Mouse (Mus musculus) hindbrain, embryonic 12.5 days (tissue): Measurements from ENCODE around the gene Tle1. TPM values are rescaled to one million over a fixed set of nuclear protein-coding genes. Genes with fewer than 3 reads are reported as not detected.

Source experiments
- ATAC-seq: fragments of 200-750 bp; cut with Nextera tagmentation; 2 replicates; pipeline ENCODE4 v1.8.0; 2017; ENCODE audit warnings: moderate TSS enrichment; ENCODE audit not compliant: low FRiP score
- H3K27ac ChIP-seq: fragments of 300-500 bp; sonication (generic); 2 replicates; pipeline ENCODE4 v1.5.1; 2016; ENCODE audit warnings: mild to moderate bottlenecking
- H3K27me3 ChIP-seq: fragments of 300-500 bp; sonication (generic); 2 replicates; pipeline ENCODE4 v1.6.1; 2016; ENCODE audit warnings: mild to moderate bottlenecking
- H3K36me3 ChIP-seq: fragments of 300-500 bp; sonication (generic); 2 replicates; pipeline ENCODE4 v1.6.1; 2016; ENCODE audit warnings: mild to moderate bottlenecking
- H3K4me1 ChIP-seq: fragments of 300-500 bp; sonication (generic); 2 replicates; pipeline ENCODE4 v1.6.1; 2016
- H3K4me2 ChIP-seq: fragments of 300-500 bp; sonication (generic); replicated peaks from 2 replicates; pipeline ENCODE4 v1.6.1; 2016; ENCODE audit warnings: mild to moderate bottlenecking
- H3K4me3 ChIP-seq: fragments of 300-500 bp; sonication (generic); 2 replicates; pipeline ENCODE4 v1.5.1; 2016; ENCODE audit warnings: mild to moderate bottlenecking
- H3K9ac ChIP-seq: fragments of 300-500 bp; sonication (generic); 2 replicates; pipeline ENCODE4 v1.6.1; 2016; ENCODE audit warnings: mild to moderate bottlenecking, moderate library complexity
- H3K9me3 ChIP-seq: fragments of 300-500 bp; sonication (generic); replicated peaks from 2 replicates; pipeline ENCODE4 v1.6.1; 2016; ENCODE audit warnings: mild to moderate bottlenecking
- WGBS: fragments of 180-500 bp; shearing (Covaris S2); methylation state at CpG from one replicate; pipeline ENCODE4 v1.1.7; 2016; 5-methylcytosine and 5-hydroxymethylcytosine counted together
- polyA plus RNA-seq: library from polyadenylated mRNA; unstranded; fragments of >200 nt; fragmentation: Nextera tagmentation; extraction: Ambion mirVana; gene quantifications from 2 replicates; pipeline ENCODE4 v1.2.1, GENCODE M21; 2016

Tle1 gene
- polyA plus RNA-seq, 1 experiment from 2014 or later, result 73.6 TPM

GRCm38 (mm10) chr4:72195116-72195835 lies 5.4 kb downstream of the Tle1 start:
- peak overlapping the region; percentile 17; the same call in 1 of the 2 replicates for H3K4me3 ChIP-seq
- peak overlapping the region; percentile 61 for H3K4me2 ChIP-seq
- 0 out of 2 replicates have a peak, but pooled peaks cover 11% of the 10 kb centered on the region for H3K36me3 ChIP-seq
- peaks cover 29% of the 10 kb centered on the region for H3K4me1 ChIP-seq
- 41% methylated on average over 6 of the region's 6 CpGs for whole genome bisulfite sequencing
- H3K9ac ChIP-seq, result peak overlapping the region; percentile 23; the same call in 1 of the 2 replicates
- ATAC-seq, result peak; percentile 21; the same call in 1 of the 2 replicates
- no peaks in the 10 kb centered on the region for H3K27me3 ChIP-seq
- peak overlapping the region; percentile 57; the same call in 1 of the 2 replicates for H3K27ac ChIP-seq
- H3K9me3 ChIP-seq, result no peaks in the 10 kb centered on the region

- H3K27me3 ChIP-seq, result no peaks in the 10 kb centered on the region
- H3K9me3 ChIP-seq, result no peaks in the 10 kb centered on the region
- ATAC-seq, result no peak
- H3K4me1 ChIP-seq, result peaks cover 29% of the 10 kb centered on the region
- 0 out of 2 replicates have a peak, but pooled peaks cover 14% of the 10 kb centered on the region for H3K36me3 ChIP-seq
- H3K4me3 ChIP-seq, result no peak overlapping the region
- no peak overlapping the region for H3K9ac ChIP-seq
- no peak overlapping the region for H3K4me2 ChIP-seq
- H3K27ac ChIP-seq, result no peak overlapping the region
- WGBS, result 86% methylated on average over 1 of the region's 1 CpGs
These were observed 7.4 kb downstream of the Tle1 start for GRCm38 (mm10) chr4:72193276-72193675.

DNA sequence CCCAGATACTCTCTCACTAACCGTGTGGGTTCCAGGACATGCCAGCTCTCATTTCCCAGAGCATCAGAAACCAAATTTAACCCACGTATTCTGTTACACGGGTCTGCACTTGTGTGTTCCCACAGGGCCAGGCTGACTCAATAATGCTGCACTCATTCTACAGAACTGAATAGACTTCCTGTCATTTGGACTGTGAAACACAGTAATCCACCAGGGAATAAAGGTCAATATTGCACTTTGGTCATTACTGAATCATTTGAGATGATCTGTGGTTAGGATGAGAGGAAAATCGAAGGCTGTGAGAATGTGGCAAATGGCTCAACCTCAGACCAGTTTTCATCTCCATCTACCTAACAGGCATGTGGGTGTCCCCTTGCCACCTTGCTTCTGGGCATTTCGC lies 16.2 kb downstream of the Tle1 start:
- Histone ChIP-seq H3K4me1 (peaks cover 28% of the 10 kb centered on the region), H3K9ac (no peak overlapping the region), H3K9me3 (no peaks in the 10 kb centered on the region), H3K27ac (no peak overlapping the region), H3K4me3 (no peak overlapping the region), H3K27me3 (no peaks in the 10 kb centered on the region), H3K4me2 (no peak overlapping the region), H3K36me3 (peaks cover 13% of the 10 kb centered on the region)
- 67% methylated on average over 5 of the region's 5 CpGs for WGBS
- no peak for ATAC-seq

- no peaks in the 10 kb centered on the region for H3K9me3 ChIP-seq
- ATAC-seq, result no peak
These were observed 18.3 kb downstream of the Tle1 start for GRCm38 (mm10) chr4:72182343-72182988.

GRCm38 (mm10) chr4:72175943-72176342 lies 24.8 kb downstream of the Tle1 start:
- Histone ChIP-seq H3K9ac (no peak overlapping the region), H3K36me3 (peaks cover 16% of the 10 kb centered on the region), H3K27ac (no peak overlapping the region), H3K9me3 (no peaks in the 10 kb centered on the region), H3K4me1 (peaks cover 3% of the 10 kb centered on the region; the same call in 1 of the 2 replicates), H3K4me3 (no peak overlapping the region), H3K4me2 (no peak overlapping the region), H3K27me3 (no peaks in the 10 kb centered on the region)
- WGBS, result 90% methylated on average over 1 of the region's 1 CpGs
- no peak for ATAC-seq

More at GRCm38 (mm10) chr4:72182343-72182988, 18.3 kb downstream of the Tle1 start:
- H3K27ac ChIP-seq, result no peak overlapping the region
- H3K4me2 ChIP-seq, result no peak overlapping the region
- no peak overlapping the region for H3K4me3 ChIP-seq
- peaks cover 28% of the 10 kb centered on the region for H3K4me1 ChIP-seq
- no peaks in the 10 kb centered on the region for H3K27me3 ChIP-seq
- peaks cover 9% of the 10 kb centered on the region for H3K36me3 ChIP-seq
- no peak overlapping the region for H3K9ac ChIP-seq

- peak overlapping the region; percentile 64 for H3K27ac ChIP-seq
These were observed 32.5 kb downstream of the Tle1 start for GRCm38 (mm10) chr4:72168267-72168666.

DNA sequence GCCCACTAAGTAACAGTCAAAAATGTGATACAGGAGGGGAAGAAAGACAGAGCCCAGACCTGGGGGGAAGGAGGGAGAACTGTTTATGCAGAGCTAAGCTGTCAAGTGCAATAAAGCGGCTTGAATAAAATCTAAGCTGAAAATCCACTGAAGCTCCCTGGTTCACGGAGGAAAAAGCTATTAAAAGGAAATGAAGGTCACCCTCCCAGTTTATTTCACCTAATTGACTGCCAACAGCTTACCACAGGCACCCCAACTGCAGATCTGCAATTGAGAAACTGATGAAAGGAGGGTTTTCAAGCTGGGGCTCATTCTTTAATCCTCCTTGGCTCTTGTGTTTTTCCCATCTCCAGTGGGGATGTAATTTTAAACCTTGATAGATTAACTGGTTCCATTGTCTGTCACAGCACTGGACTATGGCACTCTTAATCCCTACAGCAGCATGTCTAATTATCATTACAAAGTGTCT lies 32.9 kb downstream of the Tle1 start:
- H3K27me3 ChIP-seq, result no peaks in the 10 kb centered on the region; the same call in 1 of the 2 replicates
- peaks cover 30% of the 10 kb centered on the region for H3K4me1 ChIP-seq
- ATAC-seq, result peak; percentile 90
- no peak overlapping the region for H3K4me3 ChIP-seq
- H3K9me3 ChIP-seq, result no peaks in the 10 kb centered on the region
- 14% methylated on average over 2 of the region's 2 CpGs for WGBS
- 0 out of 2 replicates have a peak, but pooled peaks cover 6% of the 10 kb centered on the region for H3K36me3 ChIP-seq
- peak overlapping the region; percentile 64 for H3K27ac ChIP-seq
- no peak overlapping the region for H3K4me2 ChIP-seq
- H3K9ac ChIP-seq, result no peak overlapping the region

More at GRCm38 (mm10) chr4:72168267-72168666, 32.5 kb downstream of the Tle1 start:
- Histone ChIP-seq H3K4me2 (no peak overlapping the region), H3K4me3 (no peak overlapping the region), H3K36me3 (0 out of 2 replicates have a peak, but pooled peaks cover 6% of the 10 kb centered on the region), H3K4me1 (peaks cover 30% of the 10 kb centered on the region), H3K27me3 (no peaks in the 10 kb centered on the region; the same call in 1 of the 2 replicates), H3K9ac (no peak overlapping the region), H3K9me3 (no peaks in the 10 kb centered on the region)
- peak; percentile 71 for ATAC-seq
- WGBS, result 14% methylated on average over 1 of the region's 1 CpGs

DNA sequence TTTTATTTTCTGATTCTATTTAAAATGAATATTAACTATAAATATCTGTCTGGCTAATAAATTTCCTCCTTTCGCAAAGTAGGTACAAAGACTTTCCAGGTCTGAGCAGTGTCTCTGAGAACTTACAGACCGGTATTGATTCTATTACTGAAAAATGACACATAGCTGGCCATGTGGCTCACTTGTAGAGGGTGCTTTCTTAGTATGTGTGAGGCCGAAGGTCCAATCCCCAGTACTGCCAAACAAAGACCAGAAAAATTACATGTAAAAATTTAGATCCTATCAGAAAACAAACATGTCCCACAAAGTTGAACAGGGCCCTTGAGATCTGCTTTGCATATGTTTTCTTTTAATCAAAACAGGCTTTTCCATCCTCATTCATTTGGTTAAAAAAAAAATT lies 33.5 kb downstream of the Tle1 start:
- H3K36me3 ChIP-seq, result 0 out of 2 replicates have a peak, but pooled peaks cover 10% of the 10 kb centered on the region
- no peak overlapping the region for H3K9ac ChIP-seq
- no peak overlapping the region for H3K4me3 ChIP-seq
- H3K27ac ChIP-seq, result peak overlapping the region; percentile 64
- H3K9me3 ChIP-seq, result no peaks in the 10 kb centered on the region
- no peak overlapping the region for H3K4me2 ChIP-seq
- peak; percentile 11; the same call in 1 of the 2 replicates for ATAC-seq
- H3K4me1 ChIP-seq, result peaks cover 30% of the 10 kb centered on the region
- H3K27me3 ChIP-seq, result no peaks in the 10 kb centered on the region; the same call in 1 of the 2 replicates
- WGBS, result 56% methylated on average over 3 of the region's 3 CpGs

- 51% methylated on average over 2 of the region's 2 CpGs for WGBS
- H3K27ac ChIP-seq, result 0 out of 2 replicates have a peak overlapping the region, but pooled peaks have one; percentile 30
These were observed 34.2 kb downstream of the Tle1 start for GRCm38 (mm10) chr4:72166561-72166960.

GRCm38 (mm10) chr4:72165765-72166164 lies 35.0 kb downstream of the Tle1 start:
- Histone ChIP-seq H3K27ac (no peak overlapping the region), H3K4me3 (no peak overlapping the region), H3K4me2 (no peak overlapping the region), H3K4me1 (peaks cover 30% of the 10 kb centered on the region), H3K9ac (no peak overlapping the region), H3K9me3 (no peaks in the 10 kb centered on the region), H3K36me3 (0 out of 2 replicates have a peak, but pooled peaks cover 10% of the 10 kb centered on the region), H3K27me3 (no peaks in the 10 kb centered on the region; the same call in 1 of the 2 replicates)
- ATAC-seq, result no peak
- WGBS, result 98% methylated on average over 9 of the region's 9 CpGs

More at GRCm38 (mm10) chr4:72166561-72166960, 34.2 kb downstream of the Tle1 start:
- Histone ChIP-seq H3K4me3 (no peak overlapping the region), H3K4me2 (no peak overlapping the region), H3K9me3 (no peaks in the 10 kb centered on the region), H3K9ac (no peak overlapping the region), H3K36me3 (0 out of 2 replicates have a peak, but pooled peaks cover 10% of the 10 kb centered on the region), H3K4me1 (peaks cover 33% of the 10 kb centered on the region), H3K27me3 (no peaks in the 10 kb centered on the region; the same call in 1 of the 2 replicates)
- ATAC-seq, result peak; percentile 58

DNA sequence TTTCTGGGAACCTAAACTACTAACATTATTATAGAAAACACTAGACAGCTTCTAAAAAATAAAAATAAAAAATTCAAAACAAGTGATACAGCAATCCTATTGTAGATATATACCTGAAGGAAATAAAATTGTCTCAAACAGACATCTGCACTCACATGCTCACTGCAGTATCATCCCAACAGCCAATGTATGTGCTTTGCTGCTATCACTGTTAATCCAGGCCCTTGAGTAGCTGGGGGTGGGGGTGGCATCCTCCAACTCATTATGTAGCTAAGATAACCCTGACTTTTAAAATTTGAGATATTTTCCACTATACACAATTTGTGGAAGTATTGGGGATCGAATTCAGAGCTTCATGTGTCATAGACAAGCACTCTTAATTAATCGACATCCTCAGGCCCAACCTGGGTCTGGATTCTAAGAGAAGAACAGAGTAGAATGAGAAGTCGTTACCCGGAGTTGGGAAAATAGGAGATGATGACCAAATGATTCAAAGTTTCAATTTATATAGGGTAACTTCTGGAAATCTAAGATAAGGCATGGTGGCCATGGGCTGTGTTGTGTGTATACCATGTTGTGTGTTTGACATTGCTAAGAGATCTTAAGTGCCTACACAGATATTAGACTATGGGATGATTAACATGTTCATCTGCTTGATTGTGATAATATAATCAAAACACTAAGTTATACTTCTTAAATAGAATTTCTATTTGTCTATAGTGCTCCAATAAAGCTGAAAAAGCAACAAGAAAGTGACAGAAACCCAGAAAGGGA lies 38.1 kb downstream of the Tle1 start:
- WGBS, result 94% methylated on average over 4 of the region's 4 CpGs
- ATAC-seq, result no peak
- Histone ChIP-seq H3K4me1 (peaks cover 28% of the 10 kb centered on the region), H3K4me3 (no peak overlapping the region), H3K27me3 (no peaks in the 10 kb centered on the region; the same call in 1 of the 2 replicates), H3K36me3 (0 out of 2 replicates have a peak, but pooled peaks cover 15% of the 10 kb centered on the region), H3K9me3 (no peaks in the 10 kb centered on the region), H3K4me2 (no peak overlapping the region), H3K27ac (no peak overlapping the region), H3K9ac (no peak overlapping the region)
